Mouse (Mus musculus) Patski (cell line): ENCODE results near the gene Gkn1. TPM values are rescaled to one million over a fixed set of nuclear protein-coding genes. Genes with fewer than 3 reads are reported as not detected.

Experiments
- ATAC-seq: fragments of 100-300 bp; one replicate; pipeline ENCODE4 v1.8.0; 2021
- CTCF ChIA-PET: fragments of 350-600 bp; sonication (Branson Sonifier 250); formaldehyde crosslinking; loops from one replicate; lab custom pipeline; 2022; ENCODE audit warnings: inconsistent platforms; lab: Charles Lee
- POLR2A ChIA-PET: fragments of 350-600 bp; sonication (Branson Sonifier 250); formaldehyde crosslinking; loops from one replicate; lab custom pipeline; 2022; ENCODE audit warnings: antibody characterized with exemption, inconsistent platforms; lab: Charles Lee
- DNase-seq: peaks from one replicate; pipeline ENCODE4 v3.0.0-alpha.2; 2011; ENCODE audit warnings: low read depth, low spot score
- H3K27me3 ChIP-seq: fragments of 371-371 bp; one replicate; pipeline ENCODE4 v1.5.1; 2021
- CTCF ChIP-seq: fragments of 100-300 bp; IDR thresholded peaks from one replicate; pipeline ENCODE4 v1.5.1; 2021
- in situ Hi-C: fragments of 300-500 bp; cut with MboI; formaldehyde crosslinking; loops from 3 replicates; pipeline ENCODE4 v1.11.1; 2018; ENCODE audit warnings: low pct_unique_long_range_greater_than_20kb, mixed read lengths
- polyA plus RNA-seq: library from polyadenylated mRNA; unstranded; gene quantifications from one replicate; pipeline ENCODE4 v1.2.3, GENCODE M21; 2021

Gene Gkn1
- polyA plus RNA-seq, 1 experiment from 2014 or later = not detected

DNA sequence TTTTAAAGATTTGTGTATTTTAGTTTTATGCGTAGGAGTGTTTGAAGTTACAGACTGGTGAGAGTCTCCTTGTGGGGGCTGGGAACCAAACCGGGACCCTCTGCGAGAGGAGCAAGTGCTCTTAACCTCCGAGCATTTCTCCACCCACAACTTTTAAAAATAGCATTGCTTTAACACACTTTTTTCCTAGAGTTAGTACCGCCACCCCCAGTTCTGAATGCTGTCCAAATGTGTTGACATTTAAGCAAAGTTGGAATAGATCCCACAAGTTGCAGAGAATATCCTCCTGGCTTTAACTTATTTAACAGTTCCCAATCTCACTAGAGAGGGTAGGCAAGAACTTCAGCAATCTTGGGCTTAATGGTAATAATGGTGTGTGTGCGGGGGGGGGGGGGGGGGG, 34.0 kb upstream of the Gkn1 start:
- CTCF ChIA-PET = interaction anchor here (1.8 kb wide), 1 partner anchor 283 kb away, joined by 7 read pairs; no protein-coding TSS in a partner anchor
- in situ Hi-C loops = loop anchor here (5.0 kb wide), 1 partner anchor 282 kb away; the partner anchor contains the start of gene D6Ertd527e
- DNase-seq = no peak

DNA sequence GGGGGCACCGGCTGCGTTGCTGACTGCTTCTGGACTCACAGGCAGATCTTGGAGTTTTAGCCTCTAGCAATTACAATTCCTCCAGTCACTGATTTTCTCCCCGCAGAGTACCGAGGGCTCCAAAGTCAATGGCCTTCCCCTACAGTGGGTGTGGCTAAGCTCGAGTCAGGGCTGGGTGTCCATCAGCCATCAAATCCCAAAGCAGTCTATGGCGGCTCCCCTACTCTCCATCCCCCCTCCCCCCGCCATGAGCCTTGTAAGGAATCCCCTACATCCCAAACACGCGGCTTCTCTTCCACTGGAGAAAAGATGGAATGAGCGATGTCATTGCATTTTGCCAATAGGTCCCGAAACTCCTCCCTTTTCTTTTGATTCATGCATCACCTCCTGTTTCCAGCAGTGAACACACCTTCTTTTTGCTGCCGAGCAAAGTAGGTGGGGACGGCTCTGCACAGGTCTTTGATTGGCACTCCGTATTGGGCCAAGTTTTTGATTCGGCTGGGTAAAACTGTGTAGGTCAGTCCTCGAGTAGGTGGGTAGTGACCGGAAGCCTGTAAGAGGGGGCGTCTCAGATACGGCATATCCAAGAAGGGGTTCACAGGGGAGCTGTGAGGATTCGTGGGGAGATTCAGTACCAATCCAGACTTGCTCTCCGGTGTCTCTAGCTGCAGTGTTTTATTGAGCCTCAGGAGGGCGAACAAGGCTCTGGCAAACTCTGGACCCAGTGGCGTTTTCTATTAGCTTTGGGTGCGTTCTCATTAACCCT, 33.4 kb upstream of the Gkn1 start:
- in situ Hi-C loops = no loop called here
- ATAC-seq (no peak), DNase-seq (no peak)
- peak; percentile 36 for TF ChIP-seq CTCF
- CTCF ChIA-PET = no interaction called here
- peaks cover 19% of the 10 kb centered on the region for H3K27me3 ChIP-seq
- POLR2A ChIA-PET = no interaction called here

More for the DNA sequence above, 34.0 kb upstream of the Gkn1 start:
- no peak for ATAC-seq
- peaks cover 17% of the 10 kb centered on the region for H3K27me3 ChIP-seq
- POLR2A ChIA-PET = no interaction called here
- no peak for TF ChIP-seq CTCF

DNA sequence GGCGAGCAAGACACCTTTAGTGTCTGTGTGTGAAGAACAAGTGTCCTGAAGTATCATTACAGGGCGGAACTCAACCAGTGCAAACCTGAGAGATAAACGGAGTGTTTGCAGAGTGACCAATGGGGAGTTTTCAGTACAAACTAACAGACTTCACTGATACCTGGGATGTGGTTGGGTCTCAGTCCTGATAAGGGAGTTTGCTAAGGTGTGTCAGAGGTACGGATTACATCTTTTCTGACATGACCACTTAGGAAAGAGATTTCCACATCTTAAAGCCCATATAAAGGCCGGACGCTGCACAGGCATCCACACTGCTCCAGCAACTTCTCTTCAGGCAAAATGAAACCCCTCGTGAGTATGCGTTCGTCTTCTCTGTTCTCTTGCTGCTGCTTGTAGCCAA, 22.3 kb upstream of the Gkn1 start, which contains the start of gene Gkn2:
Gkn2 (plus strand) TSS at position 301 of the 400 bp plus-strand sequence.
- H3K27me3 ChIP-seq = peaks cover 82% of the 10 kb centered on the region
- ChIA-PET CTCF (interaction anchor here (1.0 kb wide), 2 partner anchors 23 to 30 kb away, joined by 3 read pairs; no protein-coding TSS in a partner anchor), POLR2A (no interaction called here)
- TF ChIP-seq CTCF = no peak
- no peak for ATAC-seq
- in situ Hi-C loops = no loop called here
- no peak for DNase-seq

DNA sequence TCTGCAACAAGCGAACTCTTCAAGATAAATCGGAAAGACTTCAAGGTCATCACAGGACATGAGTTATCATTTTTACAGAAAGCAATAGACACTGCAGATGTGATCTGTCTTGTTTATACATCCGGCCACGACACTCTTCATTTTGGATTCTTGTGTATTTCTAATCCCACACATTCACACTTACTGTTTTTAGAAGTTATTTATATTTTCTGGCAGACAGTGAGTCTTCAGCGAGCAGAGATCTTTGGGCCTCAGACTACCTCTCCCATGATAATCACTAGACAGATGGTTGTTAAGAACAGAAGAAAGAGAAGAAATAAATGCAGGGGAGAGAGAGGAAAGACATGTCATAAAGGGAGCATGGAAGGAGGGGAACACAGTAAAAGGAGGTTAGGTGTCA, 18.5 kb upstream of the Gkn1 start:
- CTCF ChIA-PET = interaction anchor here (1.2 kb wide), 1 partner anchor 13 kb away, joined by 3 read pairs; no protein-coding TSS in a partner anchor
- peaks cover 62% of the 10 kb centered on the region for H3K27me3 ChIP-seq
- DNase-seq (no peak), ATAC-seq (no peak)
- in situ Hi-C loops = no loop called here
- POLR2A ChIA-PET = no interaction called here
- TF ChIP-seq CTCF = no peak

DNA sequence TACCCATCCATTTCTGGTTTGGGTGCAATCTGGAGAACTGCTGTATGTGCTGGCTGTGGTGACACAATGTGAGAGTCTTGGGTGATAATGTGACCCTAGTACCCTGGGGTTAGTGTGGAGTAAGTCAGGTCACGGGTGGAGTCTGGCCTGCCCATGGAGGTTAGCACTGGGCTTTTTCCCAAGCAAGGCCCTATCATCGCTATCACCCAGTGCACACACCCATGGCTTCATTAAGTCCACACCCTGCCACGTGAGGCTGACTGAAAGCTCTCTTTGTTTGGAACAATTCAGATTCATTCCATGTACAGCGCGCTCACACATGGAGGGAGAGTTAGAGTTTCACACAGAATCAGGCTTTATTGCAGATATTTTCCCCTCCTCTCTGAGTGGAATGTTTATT, 3.7 kb upstream of the Gkn1 start:
- TF ChIP-seq CTCF = no peak
- ATAC-seq (no peak), DNase-seq (no peak)
- POLR2A ChIA-PET = no interaction called here
- in situ Hi-C loops = no loop called here
- peaks cover 23% of the 10 kb centered on the region for H3K27me3 ChIP-seq
- CTCF ChIA-PET = no interaction called here

DNA sequence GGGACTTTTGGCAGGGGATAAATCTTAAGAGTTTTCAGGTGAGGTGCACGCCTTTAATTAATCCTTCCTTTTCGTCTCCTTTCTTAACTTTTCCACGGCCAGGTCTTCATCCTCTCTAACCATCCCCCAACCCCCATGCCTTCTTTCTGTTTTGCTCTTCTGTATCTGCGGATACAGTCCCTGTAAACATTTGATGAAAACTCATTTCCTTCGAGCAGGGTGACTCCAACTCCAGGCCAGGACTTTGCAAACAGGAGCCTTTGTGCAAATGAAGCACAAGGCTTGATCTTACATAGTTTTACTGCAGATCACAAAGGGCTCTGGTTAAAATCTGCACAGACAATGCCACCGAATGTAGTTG, 14.8 kb downstream of the Gkn1 start:
- CTCF ChIA-PET = interaction anchor here (0.8 to 3.3 kb wide), 4 partner anchors 9 to 239 kb away, joined by 3 to 30 read pairs (median 4); no protein-coding TSS in a partner anchor
- peaks cover 28% of the 10 kb centered on the region for H3K27me3 ChIP-seq
- no peak for ATAC-seq
- TF ChIP-seq CTCF = no peak
- no peak for DNase-seq
- POLR2A ChIA-PET = interaction anchor here (0.7 kb wide), 1 partner anchor 45 kb away, joined by 6 read pairs; no protein-coding TSS in a partner anchor
- in situ Hi-C loops = no loop called here

DNA sequence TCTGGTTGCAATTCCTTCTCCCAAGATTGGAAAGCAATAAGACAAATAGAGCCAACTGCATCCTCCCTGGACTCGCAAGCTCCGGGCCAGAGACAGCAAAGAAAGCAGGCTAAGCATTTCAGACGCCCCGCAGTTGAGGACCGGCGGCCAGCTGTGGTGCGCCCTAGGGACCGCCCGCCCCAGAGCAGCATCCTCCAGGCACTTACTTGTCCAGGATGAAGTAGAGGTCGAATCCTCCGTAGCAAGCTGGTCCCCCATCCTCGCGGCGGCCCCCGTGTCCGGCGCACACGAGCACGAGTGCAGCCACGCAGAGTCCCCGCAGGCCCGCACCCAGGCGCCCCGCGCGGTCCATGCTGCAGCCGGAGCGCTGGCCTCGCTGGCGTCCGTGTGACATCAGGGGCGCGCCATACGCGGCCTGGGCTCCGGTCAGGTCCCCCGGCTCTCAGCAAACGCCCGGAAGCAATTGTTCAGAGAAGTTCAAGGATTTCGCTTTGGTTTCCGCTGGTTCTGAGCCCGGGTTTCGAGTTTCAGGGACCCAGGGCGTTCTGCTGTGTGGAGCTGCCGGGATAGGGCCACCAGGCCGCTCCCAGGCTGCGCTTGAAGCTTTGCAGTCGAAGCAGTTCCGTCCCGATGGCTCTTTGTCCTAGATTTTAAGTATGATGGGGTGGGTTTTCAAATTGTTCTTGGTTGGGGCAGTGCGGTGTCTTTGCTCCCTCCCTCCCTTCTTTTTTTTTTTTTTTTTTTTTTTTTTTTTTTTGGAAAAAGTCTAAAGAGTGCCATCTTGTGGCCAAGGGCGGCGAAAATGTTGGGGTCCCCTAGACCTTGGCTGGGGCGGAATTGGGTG, 15.4 kb downstream of the Gkn1 start, which contains the start of gene Antxr1:
Antxr1 (minus strand) TSS at position 731 of the 844 bp plus-strand sequence.
- ChIA-PET POLR2A (interaction anchor here (0.7 kb wide), 4 partner anchors 46 to 269 kb away, joined by 5 to 11 read pairs (median 7); no protein-coding TSS in a partner anchor), CTCF (interaction anchor here (0.8 to 3.3 kb wide), 5 partner anchors 9 to 238 kb away, joined by 3 to 30 read pairs (median 4); no protein-coding TSS in a partner anchor)
- ATAC-seq = no peak
- TF ChIP-seq CTCF = peak; percentile 76
- in situ Hi-C loops = no loop called here
- peaks cover 24% of the 10 kb centered on the region for H3K27me3 ChIP-seq
- DNase-seq = no peak

DNA sequence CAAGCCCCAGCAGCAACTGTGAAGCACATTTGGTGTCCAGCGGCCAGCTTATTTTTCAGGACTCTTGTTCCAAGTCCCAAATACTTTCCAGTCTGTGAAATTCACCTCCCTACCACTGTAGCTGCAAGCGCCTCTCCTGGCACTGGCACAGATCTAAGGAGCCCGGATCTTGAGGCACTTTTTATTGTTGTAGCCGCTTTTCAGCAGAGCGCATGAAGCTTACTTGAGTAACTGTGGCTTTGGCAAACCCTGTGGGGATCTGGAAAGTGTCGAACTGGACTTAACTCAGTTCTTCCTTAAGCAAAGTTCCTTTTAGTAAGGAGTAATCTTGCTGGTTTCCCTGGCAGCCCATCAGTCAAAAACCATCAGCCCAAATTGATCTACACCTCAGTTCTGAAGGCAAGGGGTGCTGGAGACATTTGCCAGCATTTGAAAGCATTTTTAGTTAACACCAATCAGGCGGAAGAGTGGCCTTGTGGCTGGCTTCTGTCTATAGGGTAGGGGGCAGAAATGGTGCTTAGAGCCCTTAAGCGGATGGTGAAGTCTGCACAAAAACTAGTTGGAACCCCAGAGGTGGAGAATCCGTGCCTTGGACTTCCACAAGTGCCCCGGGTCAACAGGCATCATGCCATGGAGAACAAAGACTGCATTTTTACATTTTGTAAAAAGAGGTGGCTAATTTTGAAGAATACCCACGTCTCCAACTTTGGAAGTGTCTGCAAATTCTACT, 16.2 kb downstream of the Gkn1 start:
- DNase-seq (no peak), ATAC-seq (no peak)
- no peak for TF ChIP-seq CTCF
- peaks cover 17% of the 10 kb centered on the region for H3K27me3 ChIP-seq
- in situ Hi-C loops = no loop called here
- ChIA-PET CTCF (interaction anchor here (1.1 to 3.3 kb wide), 3 partner anchors 12 to 237 kb away, joined by 4 to 30 read pairs (median 5); no protein-coding TSS in a partner anchor), POLR2A (no interaction called here)

DNA sequence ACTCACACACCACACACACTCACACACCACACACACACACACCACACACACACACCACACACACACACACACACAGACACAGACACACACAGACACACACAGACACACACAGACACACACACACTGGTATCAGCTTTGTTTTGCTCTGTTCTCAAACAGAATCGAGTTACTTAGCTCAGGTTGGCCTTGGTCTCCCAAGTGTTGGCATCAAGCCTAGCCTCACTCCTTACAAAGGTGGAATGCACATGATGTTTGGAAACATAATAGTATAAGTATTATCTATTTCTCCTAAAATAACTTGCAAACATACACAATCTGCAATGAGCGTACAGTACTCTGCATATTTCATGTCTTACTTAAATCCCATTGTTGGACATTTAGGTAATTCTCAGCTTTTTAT, 18.4 kb downstream of the Gkn1 start:
- ATAC-seq = no peak
- CTCF ChIA-PET = interaction anchor here (0.7 to 1.5 kb wide), 5 partner anchors 9 to 235 kb away, joined by 3 to 7 read pairs (median 3); no protein-coding TSS in a partner anchor

More for the DNA sequence above, 18.4 kb downstream of the Gkn1 start:
- H3K27me3 ChIP-seq = no peaks in the 10 kb centered on the region
- TF ChIP-seq CTCF = no peak
- POLR2A ChIA-PET = no interaction called here
- in situ Hi-C loops = no loop called here
- no peak for DNase-seq
